Mouse (Mus musculus): ENCODE measurements at regions not wholly inside any gene's neighbourhood (a gene's known extent, or its start where the extent isn't known, plus 50 kb on each side); places are given as distances from the start of the nearest gene placed in this dataset.

DNA sequence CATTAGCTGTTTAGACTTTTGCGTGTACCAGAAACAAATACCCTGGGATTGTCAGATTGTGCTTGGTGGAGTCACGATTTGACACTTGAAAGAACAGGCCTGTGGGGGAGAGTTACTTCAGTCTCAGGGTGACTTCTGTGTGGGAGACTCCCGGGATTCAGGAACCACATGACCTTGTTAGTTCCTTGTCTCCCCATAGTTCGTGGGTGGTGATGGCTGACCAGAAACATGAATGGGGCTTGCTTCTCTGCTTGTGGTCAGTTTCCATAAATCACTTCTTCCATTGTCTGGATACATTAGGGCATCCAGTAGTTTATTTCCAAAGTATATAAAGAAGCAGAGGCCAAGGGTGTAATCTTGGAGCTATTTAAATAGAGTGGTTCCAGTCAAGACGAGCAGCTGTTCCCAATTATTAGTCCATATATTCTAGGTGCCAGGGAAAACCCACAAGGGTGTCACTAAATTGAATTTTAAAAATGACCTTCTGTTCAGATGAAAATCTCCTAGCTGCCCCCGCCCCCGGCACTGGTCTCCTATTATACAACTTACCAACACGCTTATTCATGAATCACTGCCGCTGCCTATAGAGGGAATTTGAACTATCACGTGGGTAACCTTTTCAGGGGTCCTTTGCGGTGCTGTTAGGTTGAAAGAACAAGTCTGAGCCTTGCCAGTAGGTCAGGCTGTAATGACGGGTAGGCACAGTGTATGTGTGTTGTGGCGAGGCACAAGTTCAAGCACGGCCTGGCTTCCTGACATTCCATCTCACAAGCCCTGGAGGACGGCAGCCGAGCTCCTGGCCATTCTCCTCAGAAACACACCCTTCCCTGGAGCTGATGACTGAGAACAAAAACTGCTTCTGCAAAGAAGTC lies 270.1 kb upstream of the Bmper start:
- TF ChIP-seq CTCF (IDR thresholded peaks at IDR 0.05; ENCODE audit: insufficient read depth, low read length), result no peak
- TF ChIP-seq POLR2A (IDR thresholded peaks at IDR 0.05; ENCODE audit: borderline replicate concordance, extremely low read depth, low read depth, low read length), result no peak
